Mouse (Mus musculus) embryonic facial prominence, embryonic 15.5 days (tissue): ENCODE results near the gene Fggy. TPM values are rescaled to one million over a fixed set of nuclear protein-coding genes. Genes with fewer than 3 reads are reported as not detected.
A peak's percentile ranks its signal among the peaks of the same experiment; 100 is the strongest.

ENCODE experiments used
- ATAC-seq: fragments of 200-750 bp; cut with Nextera tagmentation; 2 replicates; pipeline ENCODE4 v1.8.0; 2017; ENCODE audit warnings: low read depth, moderate TSS enrichment; ENCODE audit not compliant: insufficient number of reproducible peaks, low FRiP score, low TSS enrichment
- H3K27ac ChIP-seq: fragments of 300-500 bp; sonication (generic); replicated peaks from 2 replicates; pipeline ENCODE4 v1.5.1; 2015; ENCODE audit warnings: mild to moderate bottlenecking, inconsistent platforms
- H3K27me3 ChIP-seq: fragments of 300-500 bp; sonication (generic); 2 replicates; pipeline ENCODE4 v1.6.1; 2015; ENCODE audit warnings: inconsistent platforms
- H3K36me3 ChIP-seq: fragments of 300-500 bp; sonication (generic); 2 replicates; pipeline ENCODE4 v1.6.1; 2015; ENCODE audit warnings: mild to moderate bottlenecking, inconsistent platforms
- H3K4me1 ChIP-seq: fragments of 300-500 bp; sonication (generic); 2 replicates; pipeline ENCODE4 v1.6.1; 2015; ENCODE audit warnings: inconsistent platforms
- H3K4me2 ChIP-seq: fragments of 300-500 bp; sonication (generic); replicated peaks from 2 replicates; pipeline ENCODE4 v1.6.1; 2015; ENCODE audit warnings: mild to moderate bottlenecking, inconsistent platforms
- H3K4me3 ChIP-seq: fragments of 300-500 bp; sonication (generic); replicated peaks from 2 replicates; pipeline ENCODE4 v1.5.1; 2015; ENCODE audit warnings: mild to moderate bottlenecking, inconsistent platforms
- H3K9ac ChIP-seq: fragments of 300-500 bp; sonication (generic); 2 replicates; pipeline ENCODE4 v1.6.1; 2015; ENCODE audit warnings: inconsistent platforms
- H3K9me3 ChIP-seq: fragments of 300-500 bp; sonication (generic); replicated peaks from 2 replicates; pipeline ENCODE4 v1.6.1; 2016; ENCODE audit warnings: inconsistent platforms
- WGBS: fragments of 180-500 bp; shearing (Covaris S2); methylation state at CpG from one replicate; pipeline ENCODE4 v1.1.7; 2015; 5-methylcytosine and 5-hydroxymethylcytosine counted together
- polyA plus RNA-seq: library from polyadenylated mRNA; unstranded; fragments of >200 nt; fragmentation: Nextera tagmentation; extraction: Ambion mirVana; gene quantifications from 2 replicates; pipeline ENCODE4 v1.2.1, GENCODE M21; 2015

Fggy gene
- polyA plus RNA-seq, 1 experiment from 2014 or later = 9.6 TPM

- H3K27me3 ChIP-seq = no peaks in the 10 kb centered on the region
- H3K36me3 ChIP-seq = no peaks in the 10 kb centered on the region
- no peaks in the 10 kb centered on the region for H3K9me3 ChIP-seq
- WGBS = 54% methylated on average over 3 of the region's 3 CpGs
- H3K4me1 ChIP-seq = 0 out of 2 replicates have a peak, but pooled peaks cover 9% of the 10 kb centered on the region
- H3K4me3 ChIP-seq = no peak overlapping the region
- ATAC-seq = no peak
- no peak overlapping the region for H3K9ac ChIP-seq
- H3K27ac ChIP-seq = no peak overlapping the region; the same call in 1 of the 2 replicates
- no peak overlapping the region for H3K4me2 ChIP-seq
Observed at GRCm38 (mm10) chr4:95791913-95792475, 234.7 kb downstream of the Fggy start.

GRCm38 (mm10) chr4:95793647-95794328 is 236.5 kb downstream of the Fggy start:
- Histone ChIP-seq H3K4me3 (no peak overlapping the region), H3K9ac (no peak overlapping the region), H3K4me2 (no peak overlapping the region), H3K4me1 (0 out of 2 replicates have a peak, but pooled peaks cover 5% of the 10 kb centered on the region), H3K27me3 (no peaks in the 10 kb centered on the region), H3K36me3 (no peaks in the 10 kb centered on the region), H3K27ac (no peak overlapping the region), H3K9me3 (no peaks in the 10 kb centered on the region)
- 65% methylated on average over 7 of the region's 7 CpGs for WGBS
- ATAC-seq = no peak

- H3K27me3 ChIP-seq = no peaks in the 10 kb centered on the region
- no peak overlapping the region for H3K27ac ChIP-seq
- no peak overlapping the region for H3K4me2 ChIP-seq
- H3K4me1 ChIP-seq = 0 out of 2 replicates have a peak, but pooled peaks cover 5% of the 10 kb centered on the region
- no peak overlapping the region for H3K4me3 ChIP-seq
- H3K9ac ChIP-seq = no peak overlapping the region
- no peaks in the 10 kb centered on the region for H3K9me3 ChIP-seq
- no peak for ATAC-seq
- H3K36me3 ChIP-seq = no peaks in the 10 kb centered on the region
- WGBS = 41% methylated on average over 6 of the region's 6 CpGs
Observed at GRCm38 (mm10) chr4:95794651-95795050, 237.3 kb downstream of the Fggy start.

GRCm38 (mm10) chr4:95795283-95795682 is 238.0 kb downstream of the Fggy start:
- Histone ChIP-seq H3K4me2 (no peak overlapping the region), H3K36me3 (no peaks in the 10 kb centered on the region), H3K4me3 (no peak overlapping the region), H3K4me1 (0 out of 2 replicates have a peak, but pooled peaks cover 5% of the 10 kb centered on the region), H3K27me3 (no peaks in the 10 kb centered on the region), H3K9ac (no peak overlapping the region), H3K9me3 (no peaks in the 10 kb centered on the region), H3K27ac (no peak overlapping the region)
- WGBS = 59% methylated on average over 2 of the region's 2 CpGs
- ATAC-seq = no peak

- H3K4me1 ChIP-seq = peaks cover 9% of the 10 kb centered on the region; the same call in 1 of the 2 replicates
- H3K36me3 ChIP-seq = no peaks in the 10 kb centered on the region
- WGBS = 35% methylated on average over 2 of the region's 2 CpGs
- no peak overlapping the region for H3K4me2 ChIP-seq
- H3K27me3 ChIP-seq = no peaks in the 10 kb centered on the region
- H3K9me3 ChIP-seq = no peaks in the 10 kb centered on the region
- ATAC-seq = no peak
- no peak overlapping the region for H3K27ac ChIP-seq
- no peak overlapping the region for H3K4me3 ChIP-seq
- H3K9ac ChIP-seq = no peak overlapping the region
Observed at GRCm38 (mm10) chr4:95819650-95820049, 262.3 kb downstream of the Fggy start.

- Histone ChIP-seq H3K36me3 (no peaks in the 10 kb centered on the region), H3K27me3 (no peaks in the 10 kb centered on the region), H3K27ac (peak overlapping the region; percentile 65; the same call in 1 of the 2 replicates), H3K9me3 (no peaks in the 10 kb centered on the region), H3K4me2 (no peak overlapping the region), H3K4me3 (no peak overlapping the region), H3K4me1 (peaks cover 9% of the 10 kb centered on the region), H3K9ac (no peak overlapping the region)
- 46% methylated on average over 3 of the region's 3 CpGs for WGBS
- ATAC-seq = peak; percentile 70; the same call in 1 of the 2 replicates
Observed at GRCm38 (mm10) chr4:95821906-95822579, 264.7 kb downstream of the Fggy start.

GRCm38 (mm10) chr4:95828164-95828563 is 270.9 kb downstream of the Fggy start:
- Histone ChIP-seq H3K27me3 (no peaks in the 10 kb centered on the region), H3K9me3 (no peaks in the 10 kb centered on the region), H3K4me1 (no peaks in the 10 kb centered on the region; the same call in 1 of the 2 replicates), H3K36me3 (no peaks in the 10 kb centered on the region), H3K4me3 (no peak overlapping the region), H3K9ac (no peak overlapping the region), H3K27ac (no peak overlapping the region), H3K4me2 (no peak overlapping the region)
- 91% methylated on average over 4 of the region's 4 CpGs for WGBS
- no peak for ATAC-seq

GRCm38 (mm10) chr4:95830320-95830719 is 273.0 kb downstream of the Fggy start:
- H3K9me3 ChIP-seq = no peaks in the 10 kb centered on the region
- H3K27ac ChIP-seq = no peak overlapping the region
- H3K4me3 ChIP-seq = no peak overlapping the region
- 73% methylated on average over 2 of the region's 2 CpGs for WGBS
- H3K4me1 ChIP-seq = no peaks in the 10 kb centered on the region; the same call in 1 of the 2 replicates
- no peak for ATAC-seq
- H3K4me2 ChIP-seq = no peak overlapping the region
- no peak overlapping the region for H3K9ac ChIP-seq
- H3K36me3 ChIP-seq = no peaks in the 10 kb centered on the region
- H3K27me3 ChIP-seq = no peaks in the 10 kb centered on the region

GRCm38 (mm10) chr4:95839860-95840259 is 282.6 kb downstream of the Fggy start:
- Histone ChIP-seq H3K9me3 (no peaks in the 10 kb centered on the region), H3K4me1 (no peaks in the 10 kb centered on the region), H3K9ac (no peak overlapping the region), H3K27ac (no peak overlapping the region), H3K4me2 (no peak overlapping the region), H3K27me3 (no peaks in the 10 kb centered on the region), H3K4me3 (no peak overlapping the region), H3K36me3 (no peaks in the 10 kb centered on the region)
- 71% methylated on average over 1 of the region's 1 CpGs for WGBS
- no peak for ATAC-seq

GRCm38 (mm10) chr4:95840389-95841053 is 283.2 kb downstream of the Fggy start:
- no peak overlapping the region for H3K4me3 ChIP-seq
- H3K9ac ChIP-seq = no peak overlapping the region
- H3K27ac ChIP-seq = no peak overlapping the region
- H3K4me1 ChIP-seq = peaks cover 3% of the 10 kb centered on the region; the same call in 1 of the 2 replicates
- no peaks in the 10 kb centered on the region for H3K27me3 ChIP-seq
- H3K36me3 ChIP-seq = no peaks in the 10 kb centered on the region
- no peak overlapping the region for H3K4me2 ChIP-seq
- 84% methylated on average over 6 of the region's 6 CpGs for WGBS
- H3K9me3 ChIP-seq = no peaks in the 10 kb centered on the region
- ATAC-seq = no peak
